Mouse (Mus musculus): Measurements from ENCODE around the gene Ogdh.
"Not testable (repeated sequence)": the region's sequence is repeated elsewhere in the genome, so short reads cannot be mapped to it uniquely, and the experiment has no call there.

Gene Ogdh

GRCm38 (mm10) chr11:6365885-6366284 is 74.5 kb downstream of the Ogdh start:
- DNase-seq (ENCODE audit: inconsistent age in 2 of 2, low spot score in 1 of 2), result peak; percentile 77 to 89

GRCm38 (mm10) chr11:6366434-6366833 is 75.0 kb downstream of the Ogdh start:
- DNase-seq (ENCODE audit: inconsistent age in 2 of 2, low spot score in 1 of 2), result no peak

- DNase-seq (ENCODE audit: inconsistent age in 2 of 2, low spot score in 1 of 2), result no peak
These were observed 75.7 kb downstream of the Ogdh start for GRCm38 (mm10) chr11:6367156-6367555.

- not testable (repeated sequence) for DNase-seq (ENCODE audit: inconsistent age in 2 of 2, low spot score in 1 of 2)
These were observed 76.6 kb downstream of the Ogdh start for GRCm38 (mm10) chr11:6367986-6368385.

- peak in 1 of 2 experiments; percentile 67 for DNase-seq (ENCODE audit: inconsistent age in 2 of 2, low spot score in 1 of 2)
These were observed 80.1 kb downstream of the Ogdh start for GRCm38 (mm10) chr11:6371376-6372155.

- DNase-seq (ENCODE audit: inconsistent age in 2 of 2, low spot score in 1 of 2), result no peak
These were observed 81.4 kb downstream of the Ogdh start for GRCm38 (mm10) chr11:6372784-6373183.

- DNase-seq (ENCODE audit: inconsistent age in 2 of 2, low spot score in 1 of 2), result peak; percentile 46 to 65
These were observed 89.5 kb downstream of the Ogdh start for GRCm38 (mm10) chr11:6380916-6381315.

- DNase-seq (ENCODE audit: inconsistent age in 2 of 2, low spot score in 1 of 2), result peak in 1 of 2 experiments; percentile 41
These were observed 96.8 kb downstream of the Ogdh start for GRCm38 (mm10) chr11:6388126-6388725.

- DNase-seq (ENCODE audit: inconsistent age in 2 of 2, low spot score in 1 of 2), result peak; percentile 97 to 99
These were observed 97.4 kb downstream of the Ogdh start, which contains the start of gene Zmiz2 for GRCm38 (mm10) chr11:6388726-6389413. Gene Zmiz2 (plus strand): TSS chr11:6389074.

GRCm38 (mm10) chr11:6389483-6389921 is 98.1 kb downstream of the Ogdh start:
- DNase-seq (ENCODE audit: inconsistent age in 2 of 2, low spot score in 1 of 2), result no peak

- DNase-seq (ENCODE audit: inconsistent age in 2 of 2, low spot score in 1 of 2), result no peak
These were observed 99.1 kb downstream of the Ogdh start for GRCm38 (mm10) chr11:6390376-6391053.

GRCm38 (mm10) chr11:6391516-6392276 is 100.3 kb downstream of the Ogdh start:
- DNase-seq (ENCODE audit: inconsistent age in 2 of 2, low spot score in 1 of 2), result no peak

GRCm38 (mm10) chr11:6392857-6393256 is 101.4 kb downstream of the Ogdh start:
- DNase-seq (ENCODE audit: inconsistent age in 2 of 2, low spot score in 1 of 2), result no peak

- peak in 1 of 2 experiments; percentile 21 for DNase-seq (ENCODE audit: inconsistent age in 2 of 2, low spot score in 1 of 2)
These were observed 102.4 kb downstream of the Ogdh start for GRCm38 (mm10) chr11:6393866-6394265.

- peak in 1 of 2 experiments; percentile 22 for DNase-seq (ENCODE audit: inconsistent age in 2 of 2, low spot score in 1 of 2)
These were observed 104.1 kb downstream of the Ogdh start for GRCm38 (mm10) chr11:6395565-6395964.

- DNase-seq (ENCODE audit: inconsistent age in 2 of 2, low spot score in 1 of 2), result no peak
These were observed 106.7 kb downstream of the Ogdh start for GRCm38 (mm10) chr11:6398141-6398540.

GRCm38 (mm10) chr11:6402515-6403510 is 111.4 kb downstream of the Ogdh start:
- peak; percentile 75 to 90 for DNase-seq (ENCODE audit: inconsistent age in 2 of 2, low spot score in 1 of 2)

GRCm38 (mm10) chr11:6403830-6404405 is 112.5 kb downstream of the Ogdh start:
- DNase-seq (ENCODE audit: inconsistent age in 2 of 2, low spot score in 1 of 2), result peak in 1 of 2 experiments; percentile 46
